Mouse (Mus musculus): ENCODE results near the gene Mepce.

DNA sequence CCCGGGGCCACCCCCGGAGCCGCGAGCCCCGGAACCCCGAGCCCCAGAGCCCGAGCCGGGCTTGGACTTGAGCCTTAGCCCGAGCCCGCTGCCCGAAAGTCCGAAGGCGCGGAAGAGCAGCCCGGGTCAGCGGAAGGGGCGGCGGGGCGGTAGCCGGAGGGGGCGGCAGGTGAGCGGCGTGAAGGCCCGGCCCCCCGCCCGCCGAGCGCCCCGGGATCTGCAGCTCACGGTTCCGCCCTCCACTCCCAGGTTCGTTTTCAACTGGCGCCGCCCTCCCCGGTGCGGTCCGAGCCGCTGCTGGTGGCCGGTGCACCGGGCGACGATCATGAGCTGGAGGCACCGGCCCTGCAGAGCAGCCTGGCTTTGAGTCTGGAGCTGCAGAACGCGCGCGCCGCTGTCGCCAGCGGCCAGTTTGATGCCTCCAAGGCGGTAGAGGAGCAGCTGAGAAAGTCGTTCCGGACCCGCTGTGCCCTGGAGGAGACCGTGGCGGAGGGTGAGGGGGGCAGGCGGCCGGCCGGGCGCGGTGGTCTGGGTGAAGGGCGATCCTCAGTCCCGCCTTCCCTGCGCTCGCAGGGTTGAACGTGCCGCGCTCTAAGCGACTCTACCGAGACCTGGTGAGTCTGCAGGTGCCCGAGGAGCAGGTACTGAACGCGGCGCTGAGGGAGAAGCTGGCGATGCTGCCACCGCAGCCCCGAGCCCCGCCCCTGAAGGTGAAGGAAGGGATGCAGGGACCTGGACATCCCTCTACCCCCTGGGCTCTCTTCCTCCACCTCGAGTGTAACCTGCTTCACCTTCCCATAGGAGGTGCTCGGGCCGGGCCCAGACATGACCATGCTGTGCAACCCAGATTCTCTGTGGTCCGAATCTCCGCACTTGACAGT, 8.2 kb downstream of the Mepce start:
- TF ChIP-seq POLR2A (IDR thresholded peaks at IDR 0.05; ENCODE audit: low read depth, low read length) (no peak), CTCF (conservative IDR thresholded peaks at IDR 0.05; ENCODE audit: insufficient read depth, insufficient read length, low read depth, low read length) (no peak)
